Mouse (Mus musculus): ENCODE measurements at regions not wholly inside any gene's neighbourhood (a gene's known extent, or its start where the extent isn't known, plus 50 kb on each side); places are given as distances from the start of the nearest gene placed in this dataset.
A peak's percentile ranks its signal among the peaks of the same experiment; 100 is the strongest.

- no peak for DNase-seq (ENCODE audit: low spot score)
These were observed 51.0 kb upstream of the Tmem252 start for GRCm38 (mm10) chr19:24622776-24623175.

GRCm38 (mm10) chr19:24622309-24622708 is 51.5 kb upstream of the Tmem252 start:
- no peak for DNase-seq (ENCODE audit: low spot score)

GRCm38 (mm10) chr19:24621610-24622220 is 52.1 kb upstream of the Tmem252 start:
- peak; percentile 55 for DNase-seq (ENCODE audit: low spot score)

- no peak for DNase-seq (ENCODE audit: low spot score)
These were observed 58.0 kb upstream of the Tmem252 start for GRCm38 (mm10) chr19:24615762-24616310.

GRCm38 (mm10) chr19:24607884-24608283 is 52.2 kb upstream of the Pip5k1b start:
- no peak for DNase-seq (ENCODE audit: low spot score)

GRCm38 (mm10) chr19:24606390-24606976 is 50.8 kb upstream of the Pip5k1b start:
- peak; percentile 17 for DNase-seq (ENCODE audit: low spot score)

Data from spleen, adult 12 weeks (tissue).